Mouse (Mus musculus) liver, adult 2 months (tissue): Measurements from ENCODE around the gene Rsph4a. TPM values are rescaled to one million over a fixed set of nuclear protein-coding genes. Genes with fewer than 3 reads are reported as not detected.
"Not testable (repeated sequence)": the region's sequence is repeated elsewhere in the genome, so short reads cannot be mapped to it uniquely, and the experiment has no call there.

Source experiments
- DNase-seq: peaks from one replicate; pipeline ENCODE4 v3.0.0-alpha.2; 2011; ENCODE audit warnings: low read depth, low spot score; ENCODE audit errors: extremely low read depth
- H3K27ac ChIP-seq: fragments of 200-500 bp; replicated peaks from 2 replicates; pipeline ENCODE4 v1.5.1; 2012; ENCODE audit warnings: low read depth, mild to moderate bottlenecking, control low read depth, inconsistent platforms, low read length; ENCODE audit not compliant: insufficient read depth
- H3K27me3 ChIP-seq: fragments of 200-500 bp; 2 replicates; pipeline ENCODE4 v1.6.1; 2012; ENCODE audit warnings: mild to moderate bottlenecking, moderate library complexity, low read length, inconsistent platforms; ENCODE audit not compliant: control insufficient read depth, insufficient read depth
- H3K36me3 ChIP-seq: fragments of 200-500 bp; 2 replicates; pipeline ENCODE4 v1.6.1; 2012; ENCODE audit warnings: low read length, inconsistent platforms; ENCODE audit not compliant: control insufficient read depth, insufficient read depth
- H3K4me1 ChIP-seq: fragments of 200-500 bp; 2 replicates; pipeline ENCODE4 v1.6.1; 2011; ENCODE audit warnings: low read length; ENCODE audit not compliant: control insufficient read depth, insufficient read depth
- H3K4me3 ChIP-seq: fragments of 200-500 bp; 2 replicates; pipeline ENCODE4 v1.5.1; 2011; ENCODE audit warnings: low read depth, mild to moderate bottlenecking, control low read depth, low read length, moderate library complexity; ENCODE audit not compliant: insufficient read depth
- H3K79me2 ChIP-seq: fragments of 200-500 bp; 2 replicates; pipeline ENCODE4 v1.6.1; 2012; ENCODE audit warnings: inconsistent platforms, mild to moderate bottlenecking, low read length, moderate library complexity; ENCODE audit not compliant: control insufficient read depth, insufficient read depth
- H3K9ac ChIP-seq: fragments of 200-500 bp; 2 replicates; pipeline ENCODE4 v1.6.1; 2012; ENCODE audit warnings: low read depth, mild to moderate bottlenecking, control low read depth, inconsistent platforms, low read length
- CTCF ChIP-seq: fragments of 200-500 bp; IDR thresholded peaks from 2 replicates; pipeline ENCODE4 v1.5.1; 2011; ENCODE audit warnings: low read depth, low read length, control low read depth
- POLR2A ChIP-seq: fragments of 200-500 bp; IDR thresholded peaks from 2 replicates; pipeline ENCODE4 v1.6.1; 2011; ENCODE audit warnings: low read length, control low read depth; ENCODE audit not compliant: insufficient read depth; ENCODE audit errors: extremely low read depth
- WGBS: fragments of 180-500 bp; shearing (Covaris S2); methylation state at CpG from one replicate; pipeline ENCODE4 v1.1.7; 2018; 5-methylcytosine and 5-hydroxymethylcytosine counted together
- polyA plus RNA-seq: library from polyadenylated mRNA; depleted of rRNA; stranded (reverse); fragments of >200 nt; gene quantifications from 2 replicates; pipeline ENCODE4 v1.2.3, GENCODE M21; 2012; rRNA removed
- total RNA-seq: library from RNA; depleted of rRNA; stranded (reverse); fragments of >200 nt; gene quantifications from 2 replicates; pipeline ENCODE4 v1.2.3, GENCODE M21; 2014; rRNA removed

The Rsph4a gene
- 0.27 and 1.1 TPM in 2 replicates for total RNA-seq
- polyA plus RNA-seq = 0.25 and 0.43 TPM in 2 replicates

GRCm38 (mm10) chr10:33904530-33905481 lies at the start of gene Rsph4a:
Gene Rsph4a (plus strand): TSS chr10:33905111.
- no peak within 1 kb of the TSS for H3K9ac ChIP-seq
- H3K27ac ChIP-seq = no peak within 1 kb of the TSS
- TF ChIP-seq POLR2A = no peak
- no peak for TF ChIP-seq CTCF
- no peaks in the 10 kb centered on the region for H3K36me3 ChIP-seq
- H3K79me2 ChIP-seq = no peaks in the 10 kb centered on the region
- DNase-seq = peak; percentile 90
- H3K27me3 ChIP-seq = no peaks in the 10 kb centered on the region
- peak within 1 kb of the TSS; percentile 25; the same call in 1 of the 2 replicates for H3K4me3 ChIP-seq
- WGBS = 6% methylated on average over 17 of the region's 17 CpGs
- H3K4me1 ChIP-seq = peaks cover 4% of the 10 kb centered on the region

GRCm38 (mm10) chr10:33857421-33857820 lies 47.5 kb upstream of the Rsph4a start, which contains the start of gene Sult3a1:
Gene Sult3a1 (plus strand): TSS chr10:33857721.
- TF ChIP-seq POLR2A = no peak
- no peak for TF ChIP-seq CTCF
- no peaks in the 10 kb centered on the region for H3K36me3 ChIP-seq
- DNase-seq = peak; percentile 45
- no peaks in the 10 kb centered on the region for H3K4me1 ChIP-seq
- peaks cover 3% of the 10 kb centered on the region; the same call in 1 of the 2 replicates for H3K27me3 ChIP-seq
- H3K9ac ChIP-seq = no peak within 1 kb of the TSS
- H3K79me2 ChIP-seq = no peaks in the 10 kb centered on the region
- no peak within 1 kb of the TSS for H3K4me3 ChIP-seq
- no peak within 1 kb of the TSS for H3K27ac ChIP-seq

GRCm38 (mm10) chr10:33865994-33866393 lies 38.9 kb upstream of the Rsph4a start:
- no peak for TF ChIP-seq POLR2A
- TF ChIP-seq CTCF = no peak
- no peaks in the 10 kb centered on the region for H3K4me1 ChIP-seq

GRCm38 (mm10) chr10:33870441-33870840 lies 34.5 kb upstream of the Rsph4a start:
- Histone ChIP-seq H3K79me2 (no peaks in the 10 kb centered on the region), H3K4me3 (no peak overlapping the region), H3K9ac (no peak overlapping the region), H3K27ac (no peak overlapping the region), H3K4me1 (no peaks in the 10 kb centered on the region), H3K36me3 (no peaks in the 10 kb centered on the region), H3K27me3 (no peaks in the 10 kb centered on the region)
- no peak for TF ChIP-seq POLR2A
- TF ChIP-seq CTCF = no peak
- 26% methylated on average over 1 of the region's 1 CpGs for WGBS
- no peak for DNase-seq

More at GRCm38 (mm10) chr10:33865994-33866393, 38.9 kb upstream of the Rsph4a start:
- H3K9ac ChIP-seq = no peak overlapping the region
- DNase-seq = peak; percentile 65
- H3K27me3 ChIP-seq = no peaks in the 10 kb centered on the region
- H3K27ac ChIP-seq = no peak overlapping the region
- H3K4me3 ChIP-seq = no peak overlapping the region
- H3K79me2 ChIP-seq = no peaks in the 10 kb centered on the region
- 41% methylated on average over 2 of the region's 2 CpGs for WGBS
- H3K36me3 ChIP-seq = no peaks in the 10 kb centered on the region

GRCm38 (mm10) chr10:33872672-33873398 lies 32.1 kb upstream of the Rsph4a start:
- WGBS = 91% methylated on average over 2 of the region's 2 CpGs
- Histone ChIP-seq H3K79me2 (no peaks in the 10 kb centered on the region), H3K4me1 (no peaks in the 10 kb centered on the region), H3K27me3 (no peaks in the 10 kb centered on the region), H3K9ac (no peak overlapping the region), H3K36me3 (no peaks in the 10 kb centered on the region), H3K27ac (no peak overlapping the region), H3K4me3 (no peak overlapping the region)
- no peak for DNase-seq
- TF ChIP-seq CTCF = no peak
- TF ChIP-seq POLR2A = no peak

GRCm38 (mm10) chr10:33882411-33882810 lies 22.5 kb upstream of the Rsph4a start:
- WGBS = 95% methylated on average over 2 of the region's 2 CpGs
- H3K27me3 ChIP-seq, H3K4me1 ChIP-seq: not testable (repeated sequence)

GRCm38 (mm10) chr10:33901520-33901919 lies 3.4 kb upstream of the Rsph4a start:
- H3K79me2 ChIP-seq, H3K9ac ChIP-seq: not testable (repeated sequence)
- WGBS = 19% methylated on average over 1 of the region's 1 CpGs

More at GRCm38 (mm10) chr10:33882411-33882810, 22.5 kb upstream of the Rsph4a start:
- H3K4me3 ChIP-seq, H3K79me2 ChIP-seq, H3K27ac ChIP-seq, H3K36me3 ChIP-seq, DNase-seq, H3K9ac ChIP-seq: not testable (repeated sequence)

More at GRCm38 (mm10) chr10:33901520-33901919, 3.4 kb upstream of the Rsph4a start:
- peak; percentile 55 for DNase-seq
- H3K4me1 ChIP-seq, H3K27ac ChIP-seq, H3K27me3 ChIP-seq, H3K4me3 ChIP-seq, H3K36me3 ChIP-seq: not testable (repeated sequence)
